Mouse (Mus musculus) myocyte (in vitro differentiated cells): ENCODE data around the gene Col4a3bp.

Experiments used
- CEBPB ChIP-seq: IDR thresholded peaks from 2 replicates; pipeline ENCODE4 v1.6.1; 2011; ENCODE audit warnings: mild to moderate bottlenecking, moderate library complexity; ENCODE audit not compliant: poor library complexity, insufficient read depth, severe bottlenecking
- E2F4 ChIP-seq: IDR thresholded peaks from one replicate; pipeline ENCODE4 v1.6.1; 2011; ENCODE audit warnings: mild to moderate bottlenecking, control low read depth, moderate library complexity; ENCODE audit not compliant: insufficient read depth
- MAX ChIP-seq: IDR thresholded peaks from one replicate; pipeline ENCODE4 v1.6.1; 2011; ENCODE audit warnings: low read depth, mild to moderate bottlenecking, control low read depth
- MYOD1 ChIP-seq, 3 experiments: IDR thresholded peaks; one replicate each; pipeline ENCODE4 v1.6.1; 2011; ENCODE audit warnings: control low read depth in 2 of 3, low read depth in 2 of 3, mild to moderate bottlenecking in 2 of 3, moderate library complexity in 1 of 3; ENCODE audit not compliant: insufficient read length in 2 of 3, control insufficient read depth in 1 of 3
- POLR2A ChIP-seq: IDR thresholded peaks from one replicate; pipeline ENCODE4 v1.6.1; 2011; ENCODE audit warnings: low read depth, mild to moderate bottlenecking, control low read depth, moderate library complexity; ENCODE audit not compliant: insufficient read length
- POLR2AphosphoS2 ChIP-seq: IDR thresholded peaks from one replicate; pipeline ENCODE4 v1.6.1; 2011; ENCODE audit warnings: low read depth, control low read depth; ENCODE audit not compliant: insufficient read length
- REST ChIP-seq: IDR thresholded peaks from one replicate; pipeline ENCODE4 v1.6.1; 2011; ENCODE audit warnings: mild to moderate bottlenecking, control low read depth, moderate library complexity; ENCODE audit not compliant: insufficient read depth, insufficient read length
- SRF ChIP-seq: IDR thresholded peaks from one replicate; pipeline ENCODE4 v1.6.1; 2011; ENCODE audit warnings: low read depth; ENCODE audit not compliant: control insufficient read depth, insufficient read length
- TCF12 ChIP-seq: IDR thresholded peaks from one replicate; pipeline ENCODE4 v1.6.1; 2011; ENCODE audit warnings: mild to moderate bottlenecking, control low read depth; ENCODE audit not compliant: poor library complexity, insufficient read depth, severe bottlenecking
- TCF3 ChIP-seq: IDR thresholded peaks from one replicate; pipeline ENCODE4 v1.6.1; 2011; ENCODE audit warnings: low read depth, control low read depth; ENCODE audit not compliant: insufficient read length
- USF1 ChIP-seq: IDR thresholded peaks from one replicate; pipeline ENCODE4 v1.6.1; 2011; ENCODE audit warnings: low read depth, mild to moderate bottlenecking, control low read depth, moderate library complexity

- TF ChIP-seq POLR2A: no peak
- TF ChIP-seq USF1: no peak
- no peak for TF ChIP-seq SRF
- no peak for TF ChIP-seq REST
- no peak for TF ChIP-seq TCF3
- no peak for TF ChIP-seq MYOD1 (IDR thresholded peaks at IDR 0.05; ENCODE audit: control insufficient read depth in 1 of 3, insufficient read length in 2 of 3, low read depth in 2 of 3)
- no peak for TF ChIP-seq E2F4
- no peak for TF ChIP-seq CEBPB
- no peak for TF ChIP-seq POLR2AphosphoS2
- TF ChIP-seq MAX: no peak
- TF ChIP-seq TCF12: no peak
Observed at GRCm38 (mm10) chr13:96536821-96537572, 5.4 kb upstream of the Col4a3bp start.
